Mouse (Mus musculus): ENCODE measurements around the gene Map1lc3b.
"Not testable (repeated sequence)": the region's sequence is repeated elsewhere in the genome, so short reads cannot be mapped to it uniquely, and the experiment has no call there.

The Map1lc3b gene

GRCm38 (mm10) chr8:121570801-121571200, 19.4 kb upstream of the Map1lc3b start:
- no peak for DNase-seq (ENCODE audit: extremely low read depth, low read depth, low spot score)

GRCm38 (mm10) chr8:121572121-121572520, 18.0 kb upstream of the Map1lc3b start:
- no peak for DNase-seq (ENCODE audit: extremely low read depth, low read depth, low spot score)

- no peak for DNase-seq (ENCODE audit: extremely low read depth, low read depth, low spot score)
These were observed 16.9 kb upstream of the Map1lc3b start for GRCm38 (mm10) chr8:121573275-121573674.

GRCm38 (mm10) chr8:121575661-121576060, 14.5 kb upstream of the Map1lc3b start:
- no peak for DNase-seq (ENCODE audit: extremely low read depth, low read depth, low spot score)

GRCm38 (mm10) chr8:121577751-121578675, 12.1 kb upstream of the Map1lc3b start:
- no peak for DNase-seq (ENCODE audit: extremely low read depth, low read depth, low spot score)

- peak; percentile 84 for DNase-seq (ENCODE audit: extremely low read depth, low read depth, low spot score)
These were observed 11.3 kb upstream of the Map1lc3b start, which contains the start of gene Fbxo31 for GRCm38 (mm10) chr8:121578676-121579451. Gene Fbxo31 (minus strand): TSS chr8:121578806.

- peak; percentile 62 for DNase-seq (ENCODE audit: extremely low read depth, low read depth, low spot score)
These were observed 9.7 kb upstream of the Map1lc3b start for GRCm38 (mm10) chr8:121580465-121580864.

- DNase-seq (ENCODE audit: extremely low read depth, low read depth, low spot score): no peak
These were observed 6.5 kb upstream of the Map1lc3b start for GRCm38 (mm10) chr8:121583653-121584052.

GRCm38 (mm10) chr8:121584730-121585129, 5.4 kb upstream of the Map1lc3b start:
- DNase-seq (ENCODE audit: extremely low read depth, low read depth, low spot score): no peak

- peak; percentile 92 for DNase-seq (ENCODE audit: extremely low read depth, low read depth, low spot score)
These were observed 4.9 kb upstream of the Map1lc3b start for GRCm38 (mm10) chr8:121585159-121585825.

GRCm38 (mm10) chr8:121588750-121589149, 1.4 kb upstream of the Map1lc3b start:
- DNase-seq (ENCODE audit: extremely low read depth, low read depth, low spot score): no peak

- DNase-seq (ENCODE audit: extremely low read depth, low read depth, low spot score): no peak
These were observed 895 bp upstream of the Map1lc3b start for GRCm38 (mm10) chr8:121589205-121589726.

GRCm38 (mm10) chr8:121591178-121592066, 1.3 kb downstream of the Map1lc3b start:
- DNase-seq (ENCODE audit: extremely low read depth, low read depth, low spot score): no peak

GRCm38 (mm10) chr8:121593293-121593692, 3.1 kb downstream of the Map1lc3b start:
- no peak for DNase-seq (ENCODE audit: extremely low read depth, low read depth, low spot score)

GRCm38 (mm10) chr8:121593983-121594382, 3.8 kb downstream of the Map1lc3b start:
- DNase-seq (ENCODE audit: extremely low read depth, low read depth, low spot score): no peak

GRCm38 (mm10) chr8:121597492-121597891, 7.3 kb downstream of the Map1lc3b start:
- not testable (repeated sequence) for DNase-seq (ENCODE audit: extremely low read depth, low read depth, low spot score)

- DNase-seq (ENCODE audit: extremely low read depth, low read depth, low spot score): no peak
These were observed 8.0 kb downstream of the Map1lc3b start for GRCm38 (mm10) chr8:121598190-121598589.

- DNase-seq (ENCODE audit: extremely low read depth, low read depth, low spot score): no peak
These were observed 8.7 kb downstream of the Map1lc3b start for GRCm38 (mm10) chr8:121598892-121599291.

- DNase-seq (ENCODE audit: extremely low read depth, low read depth, low spot score): no peak
These were observed 9.7 kb downstream of the Map1lc3b start for GRCm38 (mm10) chr8:121599842-121600241.

GRCm38 (mm10) chr8:121602411-121602810, 12.2 kb downstream of the Map1lc3b start:
- no peak for DNase-seq (ENCODE audit: extremely low read depth, low read depth, low spot score)
